Mouse (Mus musculus) adrenal gland, adult 2 months (tissue): ENCODE measurements around the gene Tsc1. TPM values are rescaled to one million over a fixed set of nuclear protein-coding genes. Genes with fewer than 3 reads are reported as not detected.

Experiments
- DNase-seq: peaks from one replicate; pipeline ENCODE4 v3.0.0; 2021
- polyA plus RNA-seq: library from polyadenylated mRNA; depleted of rRNA; stranded (reverse); fragments of >200 nt; gene quantifications from 2 replicates; pipeline ENCODE4 v1.2.3, GENCODE M21; 2012
- total RNA-seq, 2 experiments: library from RNA; stranded (reverse); gene quantifications; 2 replicates each; pipeline ENCODE4 v1.2.3; 2021

The Tsc1 gene
- total and polyA plus RNA-seq, 3 experiments: 8.3 to 19.3 (median 17.8) TPM

DNA sequence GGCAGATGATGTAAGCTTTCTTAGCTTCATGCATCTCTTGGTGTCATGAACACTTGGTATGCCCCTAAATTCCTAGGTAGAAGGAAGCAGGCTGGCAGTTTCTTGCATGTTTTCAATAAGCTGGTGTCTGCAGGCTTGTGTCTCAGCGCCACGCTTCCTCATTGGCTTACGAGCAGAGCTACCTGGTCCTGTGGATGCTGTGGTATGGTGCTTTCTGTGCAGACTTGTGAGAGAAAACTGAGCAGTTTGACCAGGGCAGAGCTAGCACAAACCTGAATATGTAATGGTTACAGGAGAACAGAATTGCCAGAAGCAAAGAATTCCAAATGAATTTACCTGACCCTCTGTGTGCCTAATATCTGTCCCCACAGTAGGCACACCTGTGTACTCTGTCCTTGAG is 2.1 kb downstream of the Tsc1 start:
- DNase-seq: no peak

DNA sequence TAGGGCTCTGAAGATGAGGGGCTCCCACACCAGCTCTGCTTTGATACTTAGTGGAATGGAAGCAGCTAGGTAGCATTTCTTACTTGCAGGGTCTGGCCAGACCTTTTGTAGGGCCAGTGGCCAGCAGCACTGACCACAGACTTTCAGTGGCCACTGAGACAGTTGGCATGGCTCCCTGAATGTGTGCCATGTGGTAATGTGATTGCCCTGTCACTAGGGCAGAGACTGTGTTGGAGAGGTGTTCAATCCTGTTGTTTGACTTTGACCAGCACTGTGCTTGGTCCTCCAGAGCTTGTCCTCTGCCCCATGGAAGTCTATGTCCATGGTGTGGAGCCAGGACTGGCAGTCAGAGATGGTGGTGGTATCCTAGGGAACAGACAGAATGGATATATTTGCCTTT is 9.5 kb downstream of the Tsc1 start:
- DNase-seq: peak; percentile 46

DNA sequence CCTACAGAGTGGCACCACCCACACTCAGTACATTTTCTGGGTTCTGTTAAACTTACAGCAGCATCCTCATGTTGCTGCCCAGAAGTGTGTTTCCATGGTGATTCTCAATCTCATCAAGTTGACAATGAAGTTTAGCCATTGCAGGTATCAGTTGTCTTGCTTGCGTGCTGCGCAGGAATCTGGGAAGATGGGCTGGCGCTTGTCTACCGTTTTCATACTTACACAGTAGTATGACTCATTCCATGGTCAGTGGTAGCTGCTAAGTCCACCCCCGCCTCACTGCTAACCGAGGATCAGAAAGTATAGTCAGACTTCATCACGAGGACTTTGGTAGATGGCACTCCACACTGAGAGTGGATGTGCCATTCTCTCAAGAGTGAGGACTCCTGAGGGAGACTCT is 12.3 kb downstream of the Tsc1 start:
- DNase-seq: no peak

DNA sequence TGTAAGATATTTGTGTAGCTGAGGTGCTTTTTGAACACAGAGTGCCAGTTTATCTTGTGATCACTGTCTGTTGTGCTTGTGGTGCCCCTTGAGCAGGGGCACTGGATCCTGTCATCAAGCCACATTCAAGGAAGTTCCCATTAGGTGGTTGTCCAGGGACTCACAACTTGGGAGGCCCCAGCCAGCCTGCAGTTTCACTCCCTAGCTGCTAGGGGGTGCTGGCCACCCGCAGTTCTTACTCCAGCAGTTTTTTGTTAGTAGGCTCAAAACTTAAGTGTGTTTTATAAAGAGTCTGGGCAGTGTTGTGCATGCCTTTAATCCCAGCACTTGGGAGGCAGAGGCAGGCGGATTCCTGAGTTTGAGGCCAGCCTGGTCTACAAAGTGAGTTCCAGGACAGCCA is 13.3 kb downstream of the Tsc1 start:
- peak; percentile 31 for DNase-seq

DNA sequence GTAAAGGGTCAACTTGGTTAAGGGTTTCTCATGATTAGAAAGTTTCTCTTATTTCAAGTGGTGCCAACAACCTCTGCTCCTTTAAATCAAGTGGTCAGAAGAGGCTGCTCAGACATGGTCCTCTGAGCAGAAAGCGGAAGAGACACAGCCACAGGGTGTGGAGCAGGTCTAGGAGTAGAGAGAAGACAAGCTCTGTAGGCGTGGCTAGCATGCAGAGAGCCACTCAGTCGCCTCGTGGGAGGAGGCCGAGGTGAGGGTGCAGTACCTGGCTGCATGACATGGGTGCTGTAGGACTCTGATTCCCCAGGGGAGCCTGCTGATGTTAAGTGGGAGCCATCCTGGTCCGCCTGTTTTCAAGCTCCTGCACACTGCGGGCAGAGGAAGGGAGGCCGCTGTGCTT is 15.2 kb downstream of the Tsc1 start:
- no peak for DNase-seq

DNA sequence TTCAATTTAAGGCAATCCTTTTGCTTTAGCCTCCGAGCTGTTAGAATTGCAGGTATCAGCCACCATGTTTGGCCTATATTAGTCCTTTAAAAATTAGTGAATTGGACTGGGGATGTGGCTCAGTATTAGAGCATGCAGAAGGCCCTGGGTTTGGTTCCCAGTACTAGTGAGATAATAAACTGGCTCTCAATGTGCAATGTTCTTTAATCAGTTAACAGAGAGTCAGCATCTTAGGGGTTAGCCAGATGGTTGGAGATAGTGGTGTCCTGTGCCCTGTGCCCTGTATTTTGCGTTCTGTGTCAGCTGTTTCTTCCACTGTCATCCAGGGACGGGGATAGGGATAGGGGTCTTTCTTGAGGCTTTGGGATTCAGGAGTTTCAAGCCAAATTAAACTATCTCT is 21.9 kb downstream of the Tsc1 start:
- no peak for DNase-seq

DNA sequence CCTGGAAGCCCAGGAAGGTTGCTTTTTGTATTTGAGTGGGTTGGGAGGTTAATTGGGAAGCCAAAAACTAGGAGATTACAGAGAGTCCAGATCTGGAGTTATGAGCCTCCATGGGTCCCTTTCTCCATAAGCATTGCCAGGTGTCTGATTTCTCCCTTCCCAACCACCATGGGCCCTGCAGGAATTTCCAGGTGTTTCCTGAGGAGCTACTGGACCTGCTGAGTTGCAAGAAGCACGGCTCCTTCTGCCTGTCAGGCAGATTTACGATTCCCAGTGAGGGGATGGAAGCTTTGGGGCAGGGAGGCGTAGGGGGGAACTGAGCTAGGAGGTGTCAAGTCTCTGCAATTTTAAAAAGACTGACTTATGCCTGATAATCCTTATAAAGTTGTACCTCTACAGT is 24.8 kb downstream of the Tsc1 start:
- no peak for DNase-seq

DNA sequence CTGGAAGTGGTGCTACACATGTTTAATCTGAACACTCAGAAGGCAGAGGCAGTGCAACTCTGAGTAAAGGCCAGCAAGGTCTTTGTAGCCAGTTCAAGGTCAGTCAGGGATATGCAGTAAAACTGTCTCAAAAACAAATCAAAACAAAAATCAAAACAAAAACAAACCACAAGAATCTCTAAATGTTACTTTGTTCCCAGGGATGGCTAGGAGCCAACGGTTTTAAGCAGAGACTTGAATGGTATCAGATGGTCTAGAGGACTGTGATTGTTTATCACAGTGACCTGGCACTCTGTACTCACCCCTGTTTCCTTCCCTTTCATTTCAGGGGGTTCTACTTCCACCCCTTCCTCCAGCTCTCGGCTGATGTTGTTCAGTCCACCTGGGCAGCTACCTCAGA is 30.4 kb downstream of the Tsc1 start:
- DNase-seq: no peak

DNA sequence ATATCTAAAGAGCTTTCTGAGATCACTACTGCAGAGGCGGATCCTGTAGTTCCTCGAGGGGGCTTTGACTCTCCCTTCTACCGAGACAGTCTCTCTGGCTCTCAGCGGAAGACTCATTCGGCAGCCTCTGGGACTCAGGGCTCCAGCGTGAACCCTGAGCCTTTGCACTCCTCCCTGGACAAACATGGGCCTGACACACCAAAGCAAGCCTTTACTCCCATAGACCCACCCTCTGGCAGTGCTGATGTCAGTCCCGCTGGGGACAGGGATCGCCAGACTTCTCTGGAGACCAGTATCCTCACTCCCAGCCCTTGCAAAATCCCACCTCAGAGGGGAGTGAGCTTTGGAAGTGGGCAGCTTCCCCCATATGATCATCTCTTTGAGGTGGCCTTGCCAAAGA is 35.0 kb downstream of the Tsc1 start:
- DNase-seq: no peak

DNA sequence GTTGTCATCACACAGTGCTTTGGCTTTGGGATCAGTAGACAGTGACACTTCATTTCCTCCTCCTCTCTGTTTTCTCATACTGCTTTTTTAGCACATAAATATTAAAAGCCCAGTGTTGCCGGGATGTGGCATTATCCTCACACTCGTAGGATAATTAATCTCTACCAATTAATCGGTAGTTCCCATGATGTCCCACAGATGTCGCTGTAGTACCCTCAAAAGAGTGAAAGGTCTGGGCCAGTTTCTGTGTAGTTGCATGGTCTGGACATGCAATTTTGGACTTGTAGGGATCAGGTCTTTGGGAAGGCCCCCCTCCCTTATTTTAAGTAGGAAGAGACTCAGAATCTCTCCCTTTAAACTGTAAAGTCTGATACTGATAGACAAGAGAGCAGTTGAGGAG is 39.7 kb downstream of the Tsc1 start:
- peak; percentile 17 for DNase-seq

DNA sequence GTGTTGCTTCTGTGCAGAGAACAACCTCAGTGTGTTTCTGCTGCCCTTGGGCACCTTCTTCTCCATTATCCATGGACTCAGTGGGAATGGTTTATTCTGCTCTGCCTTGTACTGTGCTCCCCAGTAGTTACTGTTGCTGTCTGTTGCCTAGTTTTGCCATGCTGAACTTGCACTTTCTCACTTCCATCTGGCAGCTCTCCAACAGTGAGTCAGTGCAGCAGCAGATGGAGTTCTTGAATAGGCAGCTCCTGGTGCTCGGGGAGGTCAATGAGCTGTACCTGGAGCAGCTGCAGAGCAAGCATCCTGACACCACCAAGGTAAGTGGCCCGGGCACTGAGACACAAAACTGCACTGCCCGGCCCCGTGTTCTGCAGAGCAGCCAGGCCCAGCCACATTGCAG is 40.7 kb downstream of the Tsc1 start:
- DNase-seq: peak; percentile 76

DNA sequence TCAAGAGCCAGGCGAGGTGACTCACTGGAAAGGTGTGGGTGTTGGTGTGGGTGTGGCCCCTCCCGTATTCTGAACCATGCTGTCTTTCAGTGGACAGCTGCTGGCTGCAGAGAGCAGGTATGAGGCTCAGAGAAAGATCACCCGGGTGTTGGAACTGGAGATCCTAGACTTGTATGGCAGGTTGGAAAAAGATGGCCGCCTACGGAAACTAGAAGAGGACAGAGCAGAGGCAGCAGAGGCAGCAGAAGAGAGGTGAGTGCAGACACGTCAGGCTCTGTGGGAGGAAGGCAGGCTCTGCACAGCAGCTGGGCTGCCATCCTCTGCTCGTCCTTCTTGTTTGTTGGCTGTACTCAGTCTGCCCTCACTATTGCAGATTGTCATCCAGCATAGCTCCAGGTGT is 44.9 kb downstream of the Tsc1 start:
- DNase-seq: no peak

DNA sequence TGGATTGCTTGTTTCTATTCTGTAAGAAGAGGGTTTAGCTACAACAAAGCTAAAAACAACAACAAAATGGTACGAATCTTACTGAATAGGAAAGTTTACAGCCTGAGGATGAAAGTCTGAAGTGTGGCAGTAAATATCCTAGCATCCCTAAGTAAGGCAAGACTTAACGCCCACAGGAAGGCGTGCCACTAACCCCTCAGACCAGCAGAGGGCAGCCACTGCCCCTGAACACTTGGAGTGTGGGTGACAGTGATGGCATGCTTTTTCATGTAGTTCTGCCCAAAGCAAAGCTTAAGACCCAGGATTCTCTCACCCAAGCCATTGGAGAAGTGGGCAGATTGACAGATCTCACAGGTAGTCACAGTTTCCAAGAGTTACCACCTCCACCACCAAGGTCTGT is 47.4 kb downstream of the Tsc1 start:
- DNase-seq: peak; percentile 30

DNA sequence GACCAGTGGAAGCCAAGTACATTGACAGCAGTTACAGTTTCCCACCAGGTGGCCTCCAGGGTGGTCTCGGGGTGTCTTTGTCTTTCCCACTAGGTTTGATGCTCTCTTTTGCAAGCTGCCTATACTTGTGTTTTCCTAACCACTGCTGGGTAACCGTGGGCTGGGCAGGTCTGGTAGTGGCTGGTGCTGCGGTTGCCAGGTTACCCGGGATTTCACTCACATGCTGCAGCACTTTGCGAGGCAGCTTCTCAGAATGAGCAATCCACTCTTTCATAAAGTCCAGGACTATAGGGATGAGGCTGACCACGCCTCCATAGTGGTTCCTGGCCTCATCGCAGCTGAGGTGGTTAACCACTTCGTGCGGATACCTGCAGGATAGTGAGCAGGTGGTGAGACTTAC is 51.7 kb downstream of the Tsc1 start:
- DNase-seq: no peak

DNA sequence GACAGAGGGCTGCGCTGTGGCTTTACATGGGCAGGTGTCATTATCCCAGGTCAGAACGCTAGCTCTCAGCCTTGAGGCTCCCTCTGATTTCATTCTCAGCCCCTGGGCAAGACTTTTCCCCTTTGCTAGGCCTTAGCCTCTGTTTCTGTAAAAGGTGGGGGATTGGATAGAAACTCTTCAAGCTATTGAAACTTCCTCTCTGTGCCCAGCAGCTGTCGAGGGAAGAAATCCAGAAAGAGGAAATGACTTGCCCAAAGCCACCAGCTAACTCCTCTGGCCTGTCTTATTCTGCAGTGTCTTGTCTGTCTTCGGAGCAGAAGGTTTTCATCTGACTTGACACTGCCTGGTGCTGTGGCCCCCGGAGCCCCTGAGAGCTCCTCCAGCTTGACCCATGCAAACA is 57.5 kb downstream of the Tsc1 start:
- no peak for DNase-seq

DNA sequence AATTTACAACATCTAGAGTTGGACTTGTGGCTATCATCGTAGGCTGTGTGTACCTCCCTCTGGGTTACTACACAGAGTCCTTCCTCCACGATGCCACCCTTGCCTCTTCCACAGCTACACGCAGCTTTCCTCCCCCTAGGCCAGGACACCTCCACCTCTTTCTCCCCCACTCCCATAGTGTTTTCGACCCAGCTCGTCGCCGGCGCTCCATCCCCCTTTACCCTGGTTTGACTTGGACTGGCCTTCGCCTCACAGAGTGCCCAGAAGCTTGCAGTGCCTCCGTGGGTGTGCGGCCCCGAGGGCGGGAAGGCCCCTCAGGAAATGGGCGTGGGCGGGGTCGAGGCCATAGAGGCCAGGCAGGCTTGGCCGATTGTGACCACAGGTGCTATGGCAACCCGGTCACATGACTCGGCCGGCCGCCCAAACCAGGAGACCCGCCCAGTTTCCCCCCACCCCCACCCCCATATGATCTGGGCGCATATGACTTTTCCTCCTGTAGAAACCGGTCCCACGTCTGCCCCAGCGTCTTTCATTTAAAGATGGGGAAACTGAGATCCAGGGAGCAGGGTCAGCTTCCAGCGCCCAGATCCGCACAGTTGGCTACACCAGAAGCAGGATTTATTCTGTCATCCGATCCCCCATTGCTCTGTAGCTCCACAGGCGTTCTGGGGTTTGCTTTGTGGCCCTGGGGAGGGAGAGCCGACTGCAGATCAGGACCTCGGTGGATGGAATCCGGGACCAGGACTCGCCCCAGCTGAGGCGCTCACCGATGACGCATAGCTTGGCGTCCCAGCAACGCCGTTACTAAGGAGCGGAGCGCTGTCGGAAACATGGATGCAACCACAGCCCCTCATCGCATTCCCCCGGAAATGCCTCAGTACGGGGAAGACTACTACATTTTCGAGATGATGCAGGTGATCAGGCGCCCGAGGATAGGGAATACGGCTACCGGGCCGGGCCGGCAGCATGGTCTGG is 58.6 kb downstream of the Tsc1 start, which contains the start of the genes Spaca9 and Ak8:
TSS of gene Spaca9 (minus strand) at position 367 of the 975 bp plus-strand sequence.
TSS of gene Ak8 (plus strand) at position 804 of the 975 bp plus-strand sequence.
- DNase-seq: peak; percentile 85

DNA sequence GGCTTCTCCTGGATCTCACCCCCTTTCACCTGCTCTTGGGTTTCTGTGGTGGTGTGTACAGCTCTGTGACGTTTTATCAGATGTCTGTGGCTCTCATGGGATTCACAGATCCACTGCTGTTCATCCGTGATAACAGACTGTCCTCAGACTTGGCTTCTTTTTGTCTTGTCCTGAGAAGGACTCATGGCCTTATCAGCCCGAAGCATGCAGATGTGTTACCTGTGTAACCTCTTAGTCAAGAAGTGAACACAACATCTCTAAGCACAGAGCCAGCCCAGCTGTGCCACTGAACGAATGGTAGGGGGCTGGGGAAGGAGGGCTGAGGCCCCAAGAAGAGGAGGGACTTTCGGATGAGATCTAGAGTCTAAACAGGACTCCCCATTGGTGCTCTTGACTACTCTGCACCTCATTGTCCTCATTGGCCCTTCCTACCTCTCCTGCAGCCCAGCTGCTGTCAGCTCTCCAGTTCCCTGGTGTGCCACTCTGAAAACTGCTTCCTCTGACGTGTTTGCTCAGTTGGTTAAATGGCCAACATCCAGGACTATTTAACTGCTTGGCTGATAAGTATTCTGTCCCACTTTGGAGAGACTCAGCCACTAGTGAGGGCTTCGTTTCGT is 60.7 kb downstream of the Tsc1 start:
- no peak for DNase-seq

DNA sequence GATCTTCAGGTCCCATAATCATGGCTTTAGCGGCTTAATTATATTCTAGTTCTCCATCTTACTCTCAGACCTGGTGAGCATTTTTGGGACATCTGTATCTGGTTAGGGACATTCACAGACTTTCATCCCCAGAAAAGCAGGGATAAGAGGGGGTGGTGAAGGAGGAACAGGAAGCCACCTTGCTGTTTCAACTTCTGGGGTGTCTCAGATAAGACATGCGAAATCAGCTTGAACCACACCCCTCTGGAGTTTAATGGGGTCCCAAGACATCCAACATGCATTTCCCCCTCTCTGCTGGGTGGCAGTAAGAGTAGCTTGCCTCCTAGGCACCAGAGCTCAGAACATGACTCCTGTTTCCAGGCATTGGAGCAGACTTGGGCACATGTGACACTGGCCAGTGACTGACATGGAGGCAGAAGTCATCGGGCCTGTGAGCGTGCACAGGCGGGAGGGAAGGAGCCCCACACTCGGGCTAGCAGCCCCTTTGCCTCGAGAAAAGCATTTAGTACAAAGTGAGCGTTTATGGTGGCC is 65.1 kb downstream of the Tsc1 start:
- no peak for DNase-seq

DNA sequence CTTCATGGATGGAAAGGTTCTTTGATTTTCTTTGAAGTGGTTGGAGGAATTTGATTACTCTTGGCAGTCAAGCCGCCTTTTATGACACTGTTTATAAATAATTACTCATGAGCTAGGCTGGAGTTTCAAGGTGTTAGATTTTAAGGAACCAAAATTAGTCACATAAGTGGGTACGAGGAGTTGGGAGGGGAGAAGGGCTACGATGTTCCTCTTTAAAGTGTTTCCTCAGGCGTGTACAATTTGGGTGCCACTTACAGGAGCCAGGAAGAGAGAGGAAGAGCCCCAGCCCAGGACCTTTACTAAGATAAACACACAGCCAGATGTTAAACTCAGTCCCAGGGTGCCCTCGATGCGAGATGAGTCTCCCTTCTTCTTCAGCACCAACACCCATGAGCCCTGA is 65.8 kb downstream of the Tsc1 start:
- no peak for DNase-seq

DNA sequence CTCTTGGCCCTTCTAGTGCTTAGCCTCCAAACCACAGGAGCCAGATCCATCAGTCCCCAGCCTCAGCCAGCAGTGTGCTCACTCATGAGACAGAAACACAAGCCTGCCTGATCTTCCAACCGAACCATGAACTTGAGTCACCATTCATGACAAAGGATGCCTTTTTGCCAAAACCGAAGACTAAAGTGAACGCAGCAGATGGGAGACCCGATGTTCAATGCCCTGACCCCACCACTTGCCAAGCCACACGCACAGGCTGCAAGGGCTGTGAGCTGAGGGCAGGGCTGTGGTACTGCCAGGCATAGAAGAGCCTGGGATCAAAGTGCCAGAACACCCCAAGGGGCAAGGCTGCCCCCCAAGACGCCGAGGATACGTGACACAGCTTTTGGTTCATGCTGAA is 72.0 kb downstream of the Tsc1 start:
- no peak for DNase-seq

DNA sequence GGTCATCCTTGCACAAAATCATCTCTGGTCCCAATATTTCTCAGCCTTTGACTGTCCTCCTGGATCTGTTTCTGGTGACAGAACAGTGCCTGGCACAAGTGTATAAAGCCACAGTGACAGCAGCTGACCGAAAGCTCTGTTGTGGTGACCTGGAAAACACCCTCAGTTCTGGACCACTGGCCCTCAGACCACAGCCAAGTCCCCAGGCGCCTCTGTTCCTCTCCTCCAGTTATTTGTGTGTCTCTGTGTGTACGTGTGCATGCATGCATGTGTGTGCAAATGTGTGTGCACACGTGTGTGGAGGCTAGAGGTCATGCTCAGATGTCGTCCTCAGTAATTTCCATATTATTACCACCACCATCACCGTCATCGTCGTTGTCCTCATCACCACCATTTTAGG is 81.4 kb downstream of the Tsc1 start:
- DNase-seq: no peak

DNA sequence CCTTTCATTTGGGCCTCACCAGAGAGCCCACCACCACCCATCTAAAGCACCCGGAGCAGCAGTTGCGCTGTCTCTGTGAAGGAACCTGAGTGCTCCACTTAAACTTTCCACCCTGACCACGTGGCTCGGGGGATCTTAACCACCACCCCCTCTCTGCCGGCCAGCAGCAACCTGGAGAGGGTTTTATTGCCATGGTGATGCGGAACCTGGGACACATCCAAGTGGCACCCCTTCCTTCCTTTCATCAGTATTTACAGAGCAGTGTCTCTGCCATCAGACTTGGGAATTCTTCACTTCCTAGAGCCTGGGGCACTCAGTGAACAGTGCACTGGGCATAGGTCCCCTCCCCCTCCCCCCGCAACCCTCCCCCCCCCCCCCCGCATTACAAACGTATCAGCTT is 82.9 kb downstream of the Tsc1 start:
- DNase-seq: no peak

DNA sequence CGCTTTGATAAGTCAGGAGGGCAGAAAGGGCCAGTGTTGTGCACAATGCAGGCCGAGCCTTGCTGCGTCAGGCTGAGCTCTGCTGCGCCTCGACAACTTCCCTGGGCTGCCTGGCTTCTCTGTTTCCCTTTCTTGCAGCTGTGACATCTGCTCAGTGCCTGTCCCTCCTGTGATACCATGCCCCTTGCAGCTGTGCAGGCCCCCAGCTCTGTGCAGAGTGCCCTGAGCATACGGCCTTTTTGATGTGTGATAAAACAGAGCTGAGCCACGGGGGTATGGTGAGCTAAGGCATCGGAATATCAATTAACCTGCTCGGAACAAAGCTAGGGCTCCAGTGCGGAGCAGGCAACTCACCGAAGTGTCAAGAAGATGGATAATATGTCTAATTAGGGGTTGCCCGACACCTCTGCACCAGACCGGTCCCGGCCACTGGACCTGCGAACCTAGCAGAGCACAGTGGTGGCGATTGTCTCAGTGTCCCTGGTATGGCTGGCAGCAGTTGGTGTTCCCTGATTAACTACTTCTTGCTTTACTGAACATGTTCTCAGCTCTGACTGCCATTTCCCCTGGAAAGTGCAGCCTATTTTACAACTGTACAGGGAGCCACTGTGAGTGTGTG is 86.9 kb downstream of the Tsc1 start:
- no peak for DNase-seq
